Mouse (Mus musculus): ENCODE measurements around the gene Kat6b.

Kat6b gene

GRCm38 (mm10) chr14:21558440-21559131 lies 77.4 kb downstream of the Kat6b start:
- no peak for DNase-seq (ENCODE audit: inconsistent age in 2 of 2, low spot score in 1 of 2)

DNA sequence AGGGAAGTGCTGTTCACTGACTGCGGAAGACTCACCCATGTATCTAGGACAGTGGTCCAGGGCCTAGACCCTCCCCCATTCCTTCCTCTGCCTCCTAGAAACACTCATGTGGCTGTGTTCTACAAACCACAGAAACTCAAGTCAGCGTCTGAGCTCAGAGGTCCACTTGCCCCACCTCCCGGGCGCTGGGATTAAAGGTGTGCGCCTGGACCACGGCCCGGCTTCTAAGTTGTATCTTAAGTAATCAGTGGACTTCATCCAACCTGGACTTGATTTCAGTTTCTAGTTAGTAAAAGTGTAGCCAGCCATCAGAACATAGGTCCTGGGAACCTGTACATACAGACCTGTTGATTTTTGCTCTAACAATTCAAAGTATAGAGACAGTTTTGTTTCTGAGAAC lies 78.2 kb downstream of the Kat6b start:
- DNase-seq (ENCODE audit: inconsistent age in 2 of 2, low spot score in 1 of 2), result peak in 1 of 2 experiments; percentile 31

DNA sequence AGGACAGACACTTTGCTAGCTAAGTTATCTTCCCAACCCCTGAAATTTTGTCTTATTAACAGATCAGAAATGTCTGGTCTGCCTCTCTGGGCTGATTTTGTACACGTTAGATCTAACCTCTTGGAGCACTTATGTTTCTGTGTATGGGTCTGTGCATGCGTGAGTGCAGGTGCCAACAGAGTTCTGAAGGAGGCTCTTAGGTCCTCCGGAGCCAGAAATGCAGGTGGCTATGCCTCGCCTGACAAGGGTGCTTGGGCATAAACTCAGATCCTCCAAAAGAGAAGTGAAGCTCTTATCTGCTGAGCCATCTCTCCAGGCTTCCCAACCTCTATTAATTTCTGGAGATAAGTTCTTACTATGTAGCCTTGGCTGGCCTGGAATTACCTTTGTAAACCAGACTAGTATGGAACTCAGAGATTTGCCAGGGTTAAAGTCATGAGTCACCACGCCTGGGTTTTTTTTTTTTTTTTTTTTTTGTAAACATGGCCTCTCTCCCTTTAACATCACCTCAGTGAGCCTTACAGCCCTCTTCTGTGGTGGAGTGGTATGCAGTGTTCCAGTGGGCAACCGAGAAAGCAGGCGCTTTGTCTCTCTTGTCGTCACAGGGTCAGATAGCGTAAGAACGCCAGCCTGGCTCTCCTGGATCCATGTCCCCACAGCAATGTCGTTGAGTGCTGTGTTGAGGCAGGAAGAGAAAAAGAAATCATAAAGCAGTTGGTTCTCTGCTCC lies 79.4 kb downstream of the Kat6b start:
- DNase-seq (ENCODE audit: inconsistent age in 2 of 2, low spot score in 1 of 2), result peak in 1 of 2 experiments; percentile 48

DNA sequence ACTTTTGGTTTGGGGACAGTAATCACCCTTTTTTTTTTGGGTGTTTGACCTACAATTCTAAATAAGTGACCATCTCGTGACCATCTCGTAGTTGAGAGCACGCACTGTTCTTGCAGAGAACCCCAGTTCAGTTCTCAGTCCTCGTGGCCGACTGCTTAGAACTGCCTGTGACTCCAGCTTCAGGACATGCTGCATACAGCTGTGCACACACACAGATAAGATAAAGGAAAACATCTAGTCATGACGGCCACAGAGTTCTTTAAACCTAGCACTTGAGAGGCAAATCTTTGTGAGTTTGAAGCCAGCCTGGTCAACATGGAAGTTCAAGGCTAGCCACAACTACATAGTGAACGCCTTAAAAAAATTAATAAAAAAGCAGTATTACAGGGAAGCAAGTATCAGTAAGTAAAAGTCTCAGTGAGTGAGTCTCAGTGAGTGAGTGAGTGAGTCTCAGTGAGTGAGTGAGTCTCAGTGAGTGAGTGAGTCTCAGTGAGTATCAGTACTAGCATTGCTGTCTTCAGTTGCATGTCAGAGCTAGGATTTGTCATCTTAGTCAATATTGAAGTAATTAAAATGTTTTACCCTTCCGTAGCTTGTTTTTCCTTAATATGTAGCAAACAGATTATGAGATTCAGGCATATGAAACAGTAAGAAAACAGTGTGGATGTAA lies 80.3 kb downstream of the Kat6b start:
- DNase-seq (ENCODE audit: inconsistent age in 2 of 2, low spot score in 1 of 2), result no peak

- no peak for DNase-seq (ENCODE audit: inconsistent age in 2 of 2, low spot score in 1 of 2)
Observed at GRCm38 (mm10) chr14:21563584-21564118, 82.4 kb downstream of the Kat6b start.

GRCm38 (mm10) chr14:21565541-21566353 lies 84.5 kb downstream of the Kat6b start:
- DNase-seq (ENCODE audit: inconsistent age in 2 of 2, low spot score in 1 of 2), result peak in 1 of 2 experiments; percentile 39

DNA sequence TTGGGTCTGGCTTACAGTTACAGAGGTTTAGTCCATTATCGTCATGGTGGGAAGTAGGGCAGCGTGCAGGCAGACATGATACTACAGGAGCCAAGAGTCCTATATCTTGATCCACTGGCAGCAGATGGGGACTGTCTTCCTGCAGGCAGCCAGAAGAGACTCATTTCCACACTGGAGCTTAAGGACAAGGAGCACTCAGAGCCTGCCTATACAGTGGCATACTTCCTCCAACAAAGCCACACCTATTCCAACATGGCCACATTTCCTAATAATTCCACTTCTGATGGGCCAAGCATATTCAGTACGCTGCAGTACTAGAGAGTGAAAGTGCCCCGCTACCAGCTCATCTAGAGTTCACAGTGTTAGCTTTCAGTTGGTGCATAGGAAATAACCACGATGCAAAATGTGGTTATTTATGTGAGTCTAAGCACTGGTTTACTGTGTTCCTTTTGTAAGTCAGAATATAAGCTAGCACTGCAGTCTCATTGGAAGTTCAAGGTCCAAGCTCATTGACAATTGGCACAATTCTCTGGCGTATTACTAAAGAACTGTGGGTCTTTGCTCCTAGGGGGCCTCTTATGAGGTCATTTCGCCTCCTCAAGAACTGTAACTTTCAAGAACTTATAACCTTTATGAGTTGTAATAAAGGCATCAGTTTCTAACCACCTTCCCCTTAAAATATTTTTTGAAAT lies 86.2 kb downstream of the Kat6b start:
- no peak for DNase-seq (ENCODE audit: inconsistent age in 2 of 2, low spot score in 1 of 2)

GRCm38 (mm10) chr14:21568821-21569220 lies 87.6 kb downstream of the Kat6b start:
- DNase-seq (ENCODE audit: inconsistent age in 2 of 2, low spot score in 1 of 2), result no peak

DNA sequence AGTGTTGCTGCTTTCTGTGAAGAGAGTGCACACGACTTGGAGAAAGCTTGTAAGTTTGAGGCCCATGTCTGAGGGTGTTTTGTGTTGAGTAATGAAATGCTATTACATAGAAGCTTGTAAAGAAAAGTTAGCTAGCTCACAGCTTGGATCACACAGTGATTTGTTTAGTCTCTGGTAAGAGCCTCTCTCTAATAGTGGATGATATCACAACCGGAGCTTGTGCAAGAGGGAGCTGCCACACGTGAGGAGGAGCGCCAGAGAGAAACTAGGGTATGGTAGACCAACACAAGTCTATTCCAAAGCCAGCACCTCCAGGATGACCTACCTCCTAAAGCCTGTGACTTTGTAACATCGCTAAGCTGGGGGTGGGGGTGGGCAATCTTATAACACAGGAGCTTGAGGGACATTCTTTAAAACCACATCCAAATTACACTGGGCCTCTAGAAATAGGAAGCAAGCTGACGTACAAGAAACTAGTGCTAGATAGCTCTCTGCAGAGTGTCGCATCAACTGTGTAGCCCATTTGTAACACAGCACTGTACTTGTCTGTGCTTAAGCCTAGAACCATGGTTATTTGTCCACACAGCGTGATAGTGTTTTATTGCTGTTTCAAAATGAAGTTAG lies 93.6 kb downstream of the Kat6b start:
- peak in 1 of 2 experiments; percentile 26 for DNase-seq (ENCODE audit: inconsistent age in 2 of 2, low spot score in 1 of 2)

GRCm38 (mm10) chr14:21576867-21577266 lies 95.6 kb downstream of the Kat6b start:
- no peak for DNase-seq (ENCODE audit: inconsistent age in 2 of 2, low spot score in 1 of 2)

GRCm38 (mm10) chr14:21581198-21581597 lies 100.0 kb downstream of the Kat6b start:
- peak in 1 of 2 experiments; percentile 26 for DNase-seq (ENCODE audit: inconsistent age in 2 of 2, low spot score in 1 of 2)

DNA sequence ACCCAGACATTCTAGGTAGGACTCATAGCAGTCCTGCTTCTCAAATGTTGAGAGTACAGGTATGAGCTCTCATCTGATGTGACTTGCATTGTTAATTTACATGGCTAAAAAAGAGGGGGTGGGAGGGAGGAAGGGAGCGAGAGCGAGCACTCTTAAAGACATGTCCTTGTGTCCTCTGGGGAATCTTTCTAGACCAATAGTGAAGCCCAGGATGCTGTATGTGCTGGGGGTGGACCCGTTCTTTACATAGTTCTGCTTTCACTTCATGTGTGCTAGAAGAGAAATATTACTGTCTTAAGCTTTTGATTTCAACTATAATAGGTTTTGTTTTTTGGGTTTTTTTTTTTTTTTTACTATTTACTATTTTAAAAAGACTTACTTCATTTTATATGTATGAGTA lies 101.1 kb downstream of the Kat6b start:
- no peak for DNase-seq (ENCODE audit: inconsistent age in 2 of 2, low spot score in 1 of 2)

GRCm38 (mm10) chr14:21583051-21583450 lies 101.8 kb downstream of the Kat6b start:
- peak in 1 of 2 experiments; percentile 51 for DNase-seq (ENCODE audit: inconsistent age in 2 of 2, low spot score in 1 of 2)

GRCm38 (mm10) chr14:21583868-21584267 lies 102.6 kb downstream of the Kat6b start:
- DNase-seq (ENCODE audit: inconsistent age in 2 of 2, low spot score in 1 of 2), result peak in 1 of 2 experiments; percentile 19

GRCm38 (mm10) chr14:21584468-21585135 lies 103.4 kb downstream of the Kat6b start:
- DNase-seq (ENCODE audit: inconsistent age in 2 of 2, low spot score in 1 of 2), result peak; percentile 29 to 70

DNA sequence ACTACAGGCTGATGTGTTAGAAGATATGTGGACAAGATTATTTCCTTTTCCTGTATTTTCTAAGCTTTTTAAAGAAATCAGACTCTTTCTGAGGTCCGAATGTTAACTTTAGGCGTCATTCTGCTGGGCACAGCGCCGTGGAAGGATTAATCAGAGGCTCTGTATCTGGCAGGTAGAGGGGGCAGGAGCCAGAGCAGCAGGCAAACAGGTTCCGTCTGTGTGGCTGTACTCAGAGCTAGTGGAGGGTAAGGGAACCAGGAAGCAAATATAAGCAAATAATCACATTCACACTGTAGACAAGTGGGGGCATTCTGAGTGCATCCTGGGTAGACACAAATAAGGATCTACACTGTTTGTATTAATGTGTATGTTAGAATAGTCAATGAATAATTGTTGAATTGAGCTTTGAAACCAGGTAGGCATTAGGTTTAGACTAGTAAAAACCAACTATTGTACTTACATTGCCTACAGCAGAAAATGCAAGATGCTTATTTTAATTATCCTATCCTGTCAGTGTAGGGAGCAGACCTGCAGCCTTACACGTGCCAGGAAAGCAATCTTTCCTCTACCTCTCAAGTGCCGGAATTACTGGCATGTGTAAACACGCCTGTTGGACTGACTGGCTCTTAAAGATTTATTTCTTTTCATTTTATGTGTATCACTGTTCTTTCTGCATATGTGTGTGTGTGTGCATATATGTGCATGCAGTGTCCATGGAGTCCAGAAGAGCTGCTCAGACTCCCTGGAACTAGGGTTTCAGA lies 104.4 kb downstream of the Kat6b start:
- peak in 1 of 2 experiments; percentile 18 for DNase-seq (ENCODE audit: inconsistent age in 2 of 2, low spot score in 1 of 2)

- DNase-seq (ENCODE audit: inconsistent age in 2 of 2, low spot score in 1 of 2), result peak in 1 of 2 experiments; percentile 50
Observed at GRCm38 (mm10) chr14:21586481-21587118, 105.4 kb downstream of the Kat6b start.

- DNase-seq (ENCODE audit: inconsistent age in 2 of 2, low spot score in 1 of 2), result no peak
Observed at GRCm38 (mm10) chr14:21587931-21588330, 106.7 kb downstream of the Kat6b start.

All from adrenal gland, adult (tissue).